Mouse (Mus musculus) thymus, postnatal 0 days (tissue): ENCODE results near the gene Slc38a1. TPM values are rescaled to one million over a fixed set of nuclear protein-coding genes. Genes with fewer than 3 reads are reported as not detected.
A peak's percentile ranks its signal among the peaks of the same experiment; 100 is the strongest.

Source experiments
- DNase-seq: peaks from one replicate; pipeline ENCODE4 v3.0.0-alpha.2; 2015; ENCODE audit warnings: low spot score
- polyA plus RNA-seq: library from polyadenylated mRNA; unstranded; fragments of >200 nt; fragmentation: Nextera tagmentation; extraction: Ambion mirVana; gene quantifications from 2 replicates; pipeline ENCODE4 v1.2.1, GENCODE M21; 2015

Slc38a1 gene
- polyA plus RNA-seq, 1 experiment from 2014 or later: 126 TPM

DNA sequence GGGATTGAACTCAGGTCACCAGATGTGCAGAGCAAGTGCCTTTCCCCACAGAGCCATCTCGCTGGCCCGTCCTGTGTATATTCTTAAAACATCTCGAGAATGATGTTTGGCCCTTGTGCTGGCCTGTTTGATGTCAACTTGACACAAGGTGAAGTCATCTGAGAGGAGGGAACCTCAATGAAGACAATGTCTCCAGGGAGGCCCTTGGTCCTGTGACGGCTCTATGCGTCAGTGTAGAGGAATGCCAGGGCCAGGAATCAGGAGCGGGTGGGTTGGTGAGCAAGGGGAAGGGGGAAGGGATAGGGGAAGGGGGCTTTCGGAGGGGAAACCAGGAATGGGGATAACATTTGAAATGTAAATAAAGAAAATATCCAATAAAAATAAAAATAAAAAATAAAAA, 25.2 kb downstream of the Slc38a1 start:
- DNase-seq: no peak

- DNase-seq: no peak
These were observed 34.0 kb downstream of the Slc38a1 start for GRCm38 (mm10) chr15:96608671-96609070.

- DNase-seq: no peak
These were observed 35.3 kb downstream of the Slc38a1 start for GRCm38 (mm10) chr15:96607422-96607821.

DNA sequence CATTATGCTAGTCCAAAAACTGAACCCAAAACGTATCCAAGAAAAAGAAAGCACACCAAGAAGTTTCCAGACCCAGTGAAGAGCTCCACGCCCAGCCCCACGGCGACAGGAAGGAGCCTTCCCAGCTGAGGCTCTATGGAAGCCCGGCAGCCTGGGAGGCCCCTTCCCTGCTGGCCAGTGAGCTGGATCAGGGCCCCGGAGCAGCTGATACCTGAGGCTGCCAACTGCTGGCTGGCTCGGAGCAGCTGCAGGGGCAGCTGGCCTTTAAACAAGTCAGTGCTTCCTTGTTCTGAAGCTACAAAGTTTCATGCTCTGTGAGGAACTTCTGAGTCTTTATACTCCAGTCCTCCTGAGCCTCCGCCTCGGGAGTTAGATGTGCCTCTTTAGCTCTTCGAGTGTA, 38.4 kb downstream of the Slc38a1 start:
- DNase-seq: no peak

GRCm38 (mm10) chr15:96602043-96602442, 40.7 kb downstream of the Slc38a1 start:
- no peak for DNase-seq

DNA sequence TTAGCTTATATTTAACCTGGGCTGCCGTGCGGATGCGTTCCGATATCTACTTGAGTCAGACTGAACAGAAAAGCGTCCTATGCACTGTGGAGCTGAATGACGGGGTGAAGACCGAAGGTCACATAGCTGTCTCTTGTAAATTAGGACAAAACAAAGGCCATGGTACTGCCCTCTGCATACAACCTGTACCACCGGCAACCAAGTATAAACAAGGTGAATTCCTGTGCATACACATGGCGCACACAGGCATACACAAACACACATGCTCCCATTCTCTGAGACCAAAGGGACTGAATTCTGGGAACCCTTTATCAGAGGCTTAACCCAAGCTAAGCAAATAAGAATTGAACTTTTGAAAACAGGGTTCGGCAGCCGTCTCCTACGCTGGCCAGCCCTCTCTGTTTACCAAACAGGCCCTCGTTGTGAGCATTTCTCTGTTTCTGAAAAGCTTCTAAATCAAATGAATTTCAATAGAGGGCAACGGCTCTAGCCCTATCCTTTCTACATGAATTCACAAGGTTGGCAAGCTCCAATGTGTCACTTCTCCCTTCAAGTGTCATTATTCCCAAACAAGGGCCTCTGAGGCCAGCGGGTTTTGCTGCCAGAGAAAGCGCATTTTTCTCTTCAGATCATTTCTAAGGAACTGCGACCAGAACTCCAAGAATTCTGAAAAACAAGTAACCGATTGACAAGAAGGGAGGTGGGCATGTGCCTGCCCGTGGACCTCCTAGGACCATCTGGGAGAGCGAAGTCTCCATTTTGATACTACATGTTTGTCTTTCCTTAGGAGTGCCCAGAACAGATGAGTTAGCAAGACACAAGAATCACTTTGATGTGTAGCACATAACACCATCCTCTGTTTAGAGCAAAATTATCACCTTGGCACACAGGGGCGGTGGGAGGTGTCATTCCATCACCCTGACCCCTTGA, 42.6 kb downstream of the Slc38a1 start:
- no peak for DNase-seq

DNA sequence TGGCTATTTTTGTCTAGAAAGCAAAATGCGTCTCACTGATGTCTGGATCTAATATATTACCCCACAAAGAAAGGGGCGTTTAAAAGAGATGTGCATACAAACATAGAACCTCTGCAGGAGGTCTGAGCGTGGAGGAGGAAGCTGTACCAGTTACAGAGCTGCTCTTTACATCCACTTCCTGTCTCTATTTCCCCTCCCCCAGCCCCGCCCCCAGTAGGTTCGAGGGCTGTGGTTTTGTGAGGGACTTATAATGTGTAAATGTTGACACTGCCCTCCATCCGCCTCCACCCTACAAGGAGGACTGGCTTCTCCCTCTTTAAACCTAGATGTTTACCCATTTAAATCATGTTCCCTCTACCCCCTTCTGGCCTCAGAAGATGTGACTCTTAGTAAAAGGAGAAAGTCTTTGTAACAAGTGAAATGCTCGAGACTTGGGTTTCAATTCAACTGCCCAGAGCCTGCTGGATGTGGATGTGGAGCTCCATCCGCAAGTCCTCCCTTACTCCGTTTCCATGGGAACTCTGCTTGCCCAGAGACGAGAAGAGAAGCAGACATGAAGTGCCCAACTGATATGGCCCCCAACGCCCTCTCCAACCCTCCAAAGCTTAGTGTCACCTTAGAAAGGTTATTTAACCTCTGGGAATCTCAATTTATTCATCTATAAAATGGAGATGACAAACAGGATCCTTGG, 43.7 kb downstream of the Slc38a1 start:
- DNase-seq: peak; percentile 88

DNA sequence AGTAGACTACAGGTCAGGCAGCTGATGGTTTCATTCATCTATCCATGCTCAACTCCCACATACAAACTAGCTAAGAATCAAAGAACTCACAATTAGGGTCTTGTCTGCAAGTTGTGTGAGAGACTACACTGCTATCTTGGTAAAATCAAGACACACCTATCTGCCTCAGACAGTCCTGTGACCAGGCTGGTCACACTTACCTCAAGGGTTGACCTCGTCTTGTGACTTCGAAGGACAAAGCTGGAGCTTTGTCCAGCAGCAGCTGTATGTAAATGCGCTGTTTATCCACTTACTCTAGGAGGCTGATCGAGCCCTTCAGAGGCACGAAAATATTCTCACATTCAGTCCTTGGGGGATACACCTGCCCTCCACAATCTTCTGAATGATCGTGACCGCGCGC, 45.6 kb downstream of the Slc38a1 start:
- no peak for DNase-seq

- peak; percentile 7 for DNase-seq
These were observed 48.4 kb downstream of the Slc38a1 start for GRCm38 (mm10) chr15:96594316-96594715.

GRCm38 (mm10) chr15:96593866-96594265, 48.8 kb downstream of the Slc38a1 start:
- no peak for DNase-seq

DNA sequence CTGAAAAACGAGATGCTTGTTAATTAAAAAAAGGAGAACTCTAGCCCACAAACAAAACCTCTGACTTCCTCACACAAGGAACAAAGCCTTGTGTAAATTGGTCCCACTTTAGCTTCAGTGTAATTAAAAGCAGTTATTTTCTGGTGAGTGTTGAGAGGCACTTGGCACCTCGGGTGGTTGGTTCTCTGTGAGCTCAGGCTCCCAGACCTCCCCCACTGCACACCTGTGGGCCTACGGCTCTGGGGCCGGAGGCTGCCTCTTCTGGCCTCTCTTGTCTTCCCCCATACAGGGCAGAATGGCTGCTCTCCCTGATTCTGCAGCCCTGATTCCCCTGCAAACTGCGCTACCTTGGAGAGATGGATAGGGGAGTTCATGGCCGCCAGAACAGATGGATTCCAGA, 49.3 kb downstream of the Slc38a1 start:
- DNase-seq: no peak

- DNase-seq: no peak
These were observed 49.7 kb downstream of the Slc38a1 start for GRCm38 (mm10) chr15:96592976-96593375.

GRCm38 (mm10) chr15:96591876-96592417, 50.8 kb downstream of the Slc38a1 start:
- DNase-seq: no peak

DNA sequence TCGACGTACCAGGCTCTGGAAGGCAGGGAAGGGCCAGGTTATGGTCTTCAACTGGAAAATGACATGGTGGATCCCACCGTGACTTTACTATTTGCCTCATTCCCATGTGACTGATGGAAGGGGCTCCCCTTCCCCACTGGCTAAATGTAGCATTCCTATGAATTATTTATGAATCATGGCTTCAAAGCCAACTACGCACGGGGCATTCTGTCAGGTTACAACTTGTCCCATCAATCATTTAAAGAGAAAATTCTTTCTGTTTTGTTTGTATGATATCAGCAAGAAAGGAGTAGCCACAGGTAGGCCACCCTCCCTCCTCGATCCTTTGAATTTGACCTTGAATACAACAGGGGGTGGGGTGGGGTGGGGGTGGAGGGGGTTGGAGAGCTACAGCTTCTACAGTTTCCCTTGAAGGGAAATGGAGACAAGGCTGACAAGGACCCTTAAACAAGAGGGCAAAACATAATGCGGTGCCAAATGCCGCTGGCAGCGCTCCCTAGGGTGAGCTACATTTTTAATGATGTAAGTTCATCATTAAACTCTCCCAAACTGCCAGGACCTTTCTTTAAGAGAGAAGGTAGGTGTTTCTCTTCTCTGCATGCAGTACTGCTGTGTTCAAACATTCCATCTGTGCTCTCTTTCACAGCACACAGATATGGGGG, 53.6 kb downstream of the Slc38a1 start:
- no peak for DNase-seq

DNA sequence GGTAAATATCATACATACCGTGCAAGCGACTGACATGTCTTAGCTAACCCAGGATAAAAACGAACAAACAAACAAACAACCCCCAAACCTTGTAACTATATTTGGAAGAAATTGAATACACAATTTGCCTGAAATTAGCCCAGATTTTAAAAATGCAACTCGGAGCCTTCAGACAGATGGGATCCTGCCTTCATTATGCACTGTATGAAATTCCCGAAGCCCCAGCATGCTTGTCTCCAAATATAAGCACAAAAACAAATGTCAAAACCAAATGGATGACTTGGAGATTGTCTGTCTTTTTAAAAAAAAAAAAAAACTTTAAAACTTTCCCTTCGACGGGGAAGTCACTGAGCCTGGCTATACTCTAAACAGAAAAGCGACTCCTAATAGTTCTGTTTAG, 54.7 kb downstream of the Slc38a1 start:
- DNase-seq: no peak

GRCm38 (mm10) chr15:96583371-96584008, 59.2 kb downstream of the Slc38a1 start:
- peak; percentile 17 for DNase-seq

- no peak for DNase-seq
These were observed 65.7 kb downstream of the Slc38a1 start for GRCm38 (mm10) chr15:96576998-96577397.

DNA sequence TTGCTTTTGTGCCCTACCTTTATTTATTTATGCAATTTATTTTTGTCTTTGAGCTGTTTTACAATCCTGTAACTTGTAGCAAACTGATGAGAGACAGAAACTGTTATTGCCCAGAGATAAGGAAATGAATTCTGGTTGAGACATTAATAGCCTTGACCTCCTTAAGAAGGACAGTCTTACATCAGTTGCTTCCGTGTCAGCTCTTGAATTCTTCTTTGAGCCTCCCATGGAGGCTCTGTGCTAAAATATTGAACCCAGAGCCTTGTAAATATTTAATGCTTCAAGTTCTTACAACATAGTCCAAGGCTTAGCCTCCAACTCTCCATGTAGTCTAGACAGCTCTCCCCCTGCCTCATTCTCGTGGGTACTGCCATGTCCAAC, 73.7 kb downstream of the Slc38a1 start:
- DNase-seq: no peak

GRCm38 (mm10) chr15:96568271-96568982, 74.3 kb downstream of the Slc38a1 start:
- no peak for DNase-seq

- DNase-seq: peak; percentile 60
These were observed 75.9 kb downstream of the Slc38a1 start for GRCm38 (mm10) chr15:96566850-96567271.

DNA sequence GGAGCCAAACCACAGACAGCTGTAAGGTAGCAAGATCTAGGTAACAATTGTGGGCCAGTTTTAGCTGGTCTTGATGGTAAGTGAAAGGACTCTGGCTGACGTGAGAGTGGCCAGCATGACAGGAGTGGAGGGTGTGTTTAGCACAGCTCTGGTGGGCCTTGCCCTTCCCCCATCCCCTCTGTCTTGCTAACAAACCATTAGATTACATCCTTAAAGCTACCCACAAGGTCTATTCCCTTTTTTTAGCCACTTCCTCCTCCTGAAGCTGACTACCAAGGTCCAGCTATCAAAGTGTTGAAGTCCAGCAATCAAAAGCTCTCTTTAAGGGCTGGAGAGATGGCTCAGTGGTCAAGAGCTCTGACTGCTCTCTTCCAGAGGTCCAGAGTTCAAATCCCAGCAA, 78.9 kb downstream of the Slc38a1 start:
- no peak for DNase-seq
